Mouse (Mus musculus): ENCODE measurements at regions not wholly inside any gene's neighbourhood (a gene's known extent, or its start where the extent isn't known, plus 50 kb on each side); places are given as distances from the start of the nearest gene placed in this dataset.

DNA sequence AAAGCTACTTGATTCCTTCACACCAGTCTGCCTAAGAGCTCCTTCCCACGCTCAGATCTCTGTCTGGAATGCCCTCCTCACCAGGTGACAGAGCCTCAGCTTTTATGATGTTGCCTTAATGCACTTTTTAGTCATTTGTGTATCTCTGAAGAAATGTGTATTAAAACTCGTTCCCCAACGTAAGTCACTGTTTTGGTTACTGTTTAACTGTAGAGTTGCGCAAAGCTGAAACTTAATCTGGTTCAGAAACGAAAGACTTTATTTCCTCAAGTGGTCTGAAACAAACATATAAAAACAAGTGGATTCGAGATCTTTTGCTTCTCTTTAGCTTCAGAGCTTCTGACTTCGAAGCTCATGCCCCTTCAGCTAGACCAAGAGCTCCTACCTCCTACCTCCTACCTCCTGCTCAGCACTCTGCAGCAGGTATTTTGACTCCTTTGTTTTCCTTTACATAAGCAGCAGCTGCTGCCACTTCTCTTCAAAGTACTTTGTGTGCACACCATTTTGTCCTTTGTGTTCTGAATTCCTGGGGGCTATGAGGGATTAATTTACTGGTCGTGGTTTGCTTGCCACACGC lies 182.5 kb upstream of the Mettl25 start:
- no peak for TF ChIP-seq CTCF (IDR thresholded peaks at IDR 0.05; ENCODE audit: low read depth, low read length)
- TF ChIP-seq POLR2A (IDR thresholded peaks at IDR 0.05; ENCODE audit: insufficient read depth, low read length): no peak
- TF ChIP-seq EP300 (IDR thresholded peaks at IDR 0.05; ENCODE audit: insufficient read depth, low read depth, low read length): no peak

Measured in ES-Bruce4 (cell line).